Mouse (Mus musculus) monocyte, adult 2 months (primary cell): ENCODE data around the gene Vmn1r128.
"Not testable (repeated sequence)": the region's sequence is repeated elsewhere in the genome, so short reads cannot be mapped to it uniquely, and the experiment has no call there.

Experiments
- DNase-seq, 2 experiments: peaks; one replicate each; pipeline ENCODE4 v3.0.0; 2022; ENCODE audit warnings: low spot score in 2 of 2, low read depth in 1 of 2

Vmn1r128 gene

GRCm38 (mm10) chr7:21349073-21349472, at the start of gene Vmn1r128:
Gene Vmn1r128 (plus strand): TSS chr7:21349373.
- not testable (repeated sequence) for DNase-seq

- DNase-seq, result not testable (repeated sequence)
Measured at GRCm38 (mm10) chr7:21301367-21301766, 47.8 kb upstream of the Vmn1r128 start, which contains the start of gene Vmn1r126. Gene Vmn1r126 (minus strand): TSS chr7:21301467.

- DNase-seq, result not testable (repeated sequence)
Measured at GRCm38 (mm10) chr7:21319761-21320160, 29.4 kb upstream of the Vmn1r128 start, which contains the start of gene Vmn1r127. Gene Vmn1r127 (minus strand): TSS chr7:21319861.

GRCm38 (mm10) chr7:21361191-21361590, 12.0 kb downstream of the Vmn1r128 start, which contains the start of gene Vmn1r129:
Gene Vmn1r129 (minus strand): TSS chr7:21361291.
- not testable (repeated sequence) for DNase-seq
